ENCODE assay signal across 14 mouse cellular contexts in the genomic region with DNA sequence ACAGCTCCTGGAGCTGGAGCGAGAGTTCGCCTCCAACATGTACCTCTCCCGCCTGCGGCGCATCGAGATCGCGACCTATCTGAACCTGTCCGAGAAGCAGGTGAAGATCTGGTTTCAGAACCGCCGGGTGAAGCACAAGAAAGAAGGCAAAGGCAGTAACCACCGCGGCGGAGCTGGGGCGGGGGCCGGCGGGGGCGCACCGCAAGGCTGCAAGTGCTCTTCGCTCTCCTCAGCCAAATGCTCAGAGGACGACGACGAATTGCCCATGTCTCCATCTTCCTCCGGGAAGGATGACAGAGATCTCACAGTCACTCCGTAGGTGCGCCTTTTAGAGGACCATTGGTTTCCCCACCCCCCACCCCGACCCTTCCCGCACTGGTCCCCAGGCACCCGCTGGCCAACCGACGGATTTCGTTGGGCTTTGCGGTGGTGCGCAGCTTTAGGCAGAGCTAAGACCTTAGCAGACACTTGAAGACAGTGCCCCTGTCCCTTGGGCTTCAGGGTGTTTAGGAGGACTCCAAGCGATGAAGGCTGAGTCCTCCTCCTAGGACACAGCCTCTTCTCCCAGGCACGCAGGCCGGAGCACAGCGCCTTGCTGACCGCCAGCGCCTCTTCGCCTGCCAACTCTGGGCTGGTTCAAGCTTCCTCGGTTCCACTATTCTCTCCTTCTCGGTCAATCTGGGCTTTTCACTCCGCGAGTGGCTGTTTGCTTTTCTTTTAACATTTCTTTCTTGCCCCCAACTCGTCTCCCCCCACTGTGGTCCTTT. TPM values are rescaled to one million over a fixed set of nuclear protein-coding genes. Genes with fewer than 3 reads are reported as not detected.
DNase-seq lines count a peak whose midpoint lies in the region; ATAC-seq lines count a peak whose summit lies in the region.
"Had no signal": no experiment of that assay in that cellular context is flagged by ENCODE, and none has a peak within 500 bp of the region (broad histone marks: within the 10 kb centered on the region; RNA-seq: fewer than 3 reads in every experiment).

No protein-coding gene starts in this region.

- ATAC-seq in forebrain, embryonic 15.5 days (replicated peaks): no peak
- no peak for ATAC-seq in midbrain, embryonic 11.5 days (ENCODE audit: low FRiP score)

- H3K4me2 ChIP-seq in forebrain, embryonic 15.5 days (replicated peaks): no peak overlapping the region
- peak overlapping the region; percentile 32 for H3K4me2 ChIP-seq in midbrain, embryonic 11.5 days

- no peak overlapping the region for H3K27ac ChIP-seq in forebrain, embryonic 15.5 days (replicated peaks)
- H3K27ac ChIP-seq in midbrain, embryonic 11.5 days (ENCODE audit: low read depth, low read length): no peak overlapping the region

- H3K36me3 ChIP-seq in forebrain, embryonic 15.5 days: no peaks in the 10 kb centered on the region
- H3K36me3 ChIP-seq in midbrain, embryonic 11.5 days (ENCODE audit: control insufficient read depth, insufficient read depth, low read length): no peaks in the 10 kb centered on the region

- 1% methylated on average over 46 of the region's 46 CpGs for WGBS in forebrain, embryonic 15.5 days
- 2% methylated on average over 46 of the region's 46 CpGs for WGBS in midbrain, embryonic 11.5 days

- intact Hi-C loops in heart, postnatal 10 days (cut with DNase I): no loop called here

- DNase-seq in testis, postnatal 14 days (ENCODE audit: low spot score): peak; percentile 10
- no peak for DNase-seq in testis, postnatal 10 days (ENCODE audit: low spot score)
- peak; percentile 93 for DNase-seq in midbrain, embryonic 11.5 days (ENCODE audit: low spot score, missing footprints)
- DNase-seq in heart, postnatal 10 days: no peak
- no peak for DNase-seq in lung, postnatal 25 days (ENCODE audit: low spot score)
- no peak for DNase-seq in spleen, adult 12 weeks (ENCODE audit: low spot score)
- DNase-seq: heart, postnatal 36 days; kidney, postnatal 25 days had no signal

- H3K9ac ChIP-seq in forebrain, embryonic 15.5 days (replicated peaks): no peak overlapping the region
- 0 out of 2 replicates have a peak overlapping the region, but pooled peaks have one; percentile 18 for H3K9ac ChIP-seq in midbrain, embryonic 11.5 days (ENCODE audit: low read length)

- H3K4me3 ChIP-seq in forebrain, embryonic 15.5 days: peak overlapping the region; percentile 15; the same call in 1 of the 2 replicates
- H3K4me3 ChIP-seq in midbrain, embryonic 11.5 days (ENCODE audit: low read depth, low read length): peak overlapping the region; percentile 41
- H3K4me3 ChIP-seq: erythroblast, embryonic 14.5 days; megakaryocyte, embryonic 14.5 days had no signal

- H3K4me1 ChIP-seq in forebrain, embryonic 15.5 days: peaks cover 39% of the 10 kb centered on the region
- peaks cover 32% of the 10 kb centered on the region for H3K4me1 ChIP-seq in midbrain, embryonic 11.5 days (ENCODE audit: control insufficient read depth, insufficient read depth, low read length)

- no peaks in the 10 kb centered on the region for H3K9me3 ChIP-seq in forebrain, embryonic 15.5 days
- H3K9me3 ChIP-seq in midbrain, embryonic 11.5 days (ENCODE audit: control insufficient read depth, low read length): no peaks in the 10 kb centered on the region
- H3K9me3 ChIP-seq: megakaryocyte, embryonic 14.5 days had no signal

- peaks cover 93% of the 10 kb centered on the region for H3K27me3 ChIP-seq in forebrain, embryonic 15.5 days
- H3K27me3 ChIP-seq in midbrain, embryonic 11.5 days (ENCODE audit: control insufficient read depth, insufficient read depth, low read length): peaks cover 82% of the 10 kb centered on the region

RNA-seq across cellular contexts. Expression of a gene that starts 1.5 kb away (rescaled TPM):
- polyA plus RNA-seq in forebrain, embryonic 15.5 days (2015; fragmentation: Nextera tagmentation; extraction: Ambion mirVana): 2.1 and 3.3 TPM in 2 replicates
- 14.6 and 19.0 TPM in 2 replicates for polyA plus RNA-seq in midbrain, embryonic 11.5 days (2014; fragmentation: Nextera tagmentation; extraction: Ambion mirVana)
- not detected for total RNA-seq in heart, postnatal 10 days (2021)
- total RNA-seq: granulocyte monocyte progenitor cell, adult 5-6 weeks; heart, postnatal 36 days had no signal
- polyA plus RNA-seq: erythroblast, embryonic 14.5 days; liver, embryonic 16.5 days; stomach, embryonic 16.5 days had no signal

Comparison
In these comparisons a context has a peak if more than half of its experiments do, and no peak if none do; other contexts are left out.
1. DNase-seq: peak in testis, postnatal 14 days (single experiment) and midbrain, embryonic 11.5 days (single experiment); none in testis, postnatal 10 days (single experiment), heart, postnatal 10 days (0 of 2), lung, postnatal 25 days (single experiment) and spleen, adult 12 weeks (single experiment).